Mouse (Mus musculus): ENCODE measurements around the gene Zkscan5. TPM values are rescaled to one million over a fixed set of nuclear protein-coding genes. Genes with fewer than 3 reads are reported as not detected.

The Zkscan5 gene
- polyA plus RNA-seq (2012) = 1.5 and 3.1 TPM in 2 replicates

GRCm38 (mm10) chr5:145203936-145204691, at the start of gene Zkscan5:
TSS of gene Zkscan5 (plus strand) at chr5:145204562.
- TF ChIP-seq GATA1 (IDR thresholded peaks at IDR 0.05; ENCODE audit: low read length) = no peak

- no peak for TF ChIP-seq GATA1 (IDR thresholded peaks at IDR 0.05; ENCODE audit: low read length)
Measured at GRCm38 (mm10) chr5:145161361-145161760, 43.0 kb upstream of the Zkscan5 start.

- no peak for TF ChIP-seq GATA1 (IDR thresholded peaks at IDR 0.05; ENCODE audit: low read length)
Measured at GRCm38 (mm10) chr5:145164710-145165109, 39.7 kb upstream of the Zkscan5 start.

- TF ChIP-seq GATA1 (IDR thresholded peaks at IDR 0.05; ENCODE audit: low read length) = no peak
Measured at GRCm38 (mm10) chr5:145165184-145165583, 39.2 kb upstream of the Zkscan5 start.

GRCm38 (mm10) chr5:145166536-145167305, 37.6 kb upstream of the Zkscan5 start, which contains the start of the genes Ptcd1 and Cpsf4:
TSS of gene Ptcd1 (minus strand) at chr5:145167108.
TSS of gene Cpsf4 (plus strand) at chr5:145167213.
- no peak for TF ChIP-seq GATA1 (IDR thresholded peaks at IDR 0.05; ENCODE audit: low read length)

GRCm38 (mm10) chr5:145167306-145167661, 37.1 kb upstream of the Zkscan5 start:
- no peak for TF ChIP-seq GATA1 (IDR thresholded peaks at IDR 0.05; ENCODE audit: low read length)

- TF ChIP-seq GATA1 (IDR thresholded peaks at IDR 0.05; ENCODE audit: low read length) = no peak
Measured at GRCm38 (mm10) chr5:145178461-145178980, 25.8 kb upstream of the Zkscan5 start.

- no peak for TF ChIP-seq GATA1 (IDR thresholded peaks at IDR 0.05; ENCODE audit: low read length)
Measured at GRCm38 (mm10) chr5:145185244-145185643, 19.1 kb upstream of the Zkscan5 start.

- no peak for TF ChIP-seq GATA1 (IDR thresholded peaks at IDR 0.05; ENCODE audit: low read length)
Measured at GRCm38 (mm10) chr5:145189416-145189815, 14.9 kb upstream of the Zkscan5 start.

GRCm38 (mm10) chr5:145190373-145190772, 14.0 kb upstream of the Zkscan5 start:
- no peak for TF ChIP-seq GATA1 (IDR thresholded peaks at IDR 0.05; ENCODE audit: low read length)

GRCm38 (mm10) chr5:145190875-145191798, 13.2 kb upstream of the Zkscan5 start:
- TF ChIP-seq GATA1 (IDR thresholded peaks at IDR 0.05; ENCODE audit: low read length) = no peak

GRCm38 (mm10) chr5:145191962-145192361, 12.4 kb upstream of the Zkscan5 start, which contains the start of gene Atp5j2:
TSS of gene Atp5j2 (minus strand) at chr5:145192062.
- no peak for TF ChIP-seq GATA1 (IDR thresholded peaks at IDR 0.05; ENCODE audit: low read length)

GRCm38 (mm10) chr5:145200387-145200786, 4.0 kb upstream of the Zkscan5 start:
- TF ChIP-seq GATA1 (IDR thresholded peaks at IDR 0.05; ENCODE audit: low read length) = no peak

GRCm38 (mm10) chr5:145201321-145201991, 2.9 kb upstream of the Zkscan5 start, which contains the start of gene Zkscan14:
TSS of gene Zkscan14 (minus strand) at chr5:145201868.
- TF ChIP-seq GATA1 (IDR thresholded peaks at IDR 0.05; ENCODE audit: low read length) = no peak

All from G1E-ER4 (cell line).